Mouse (Mus musculus) limb, embryonic 12.5 days (tissue): Measurements from ENCODE around the gene Gm11273. TPM values are rescaled to one million over a fixed set of nuclear protein-coding genes. Genes with fewer than 3 reads are reported as not detected.

Experiments used
- polyA plus RNA-seq: library from polyadenylated mRNA; unstranded; fragments of >200 nt; fragmentation: Nextera tagmentation; extraction: Ambion mirVana; gene quantifications from 2 replicates; pipeline ENCODE4 v1.2.1, GENCODE M21; 2016

Gm11273 gene
- polyA plus RNA-seq, 1 experiment from 2014 or later = 4.8 TPM

Other genes with a start within 250 kb of the Gm11273 start
- gene Gpx5, start 208.7 kb downstream of the Gm11273 start, polyA plus RNA-seq = not detected in 2 replicates
- 0.60 and 0.73 TPM in 2 replicates for gene Gpx6, start 189.3 kb downstream of the Gm11273 start, polyA plus RNA-seq
- gene Olfr1367, start 154.5 kb downstream of the Gm11273 start, polyA plus RNA-seq = not detected in 2 replicates
- 16.4 and 17.1 TPM in 2 replicates for gene Zscan12, start 138.6 kb downstream of the Gm11273 start, polyA plus RNA-seq
- gene Zkscan3, start 98.7 kb downstream of the Gm11273 start, polyA plus RNA-seq = 103 and 105 TPM in 2 replicates
- gene Pgbd1, start 60.4 kb downstream of the Gm11273 start, polyA plus RNA-seq = 5.0 TPM in 2 replicates
- 31.8 and 36.0 TPM in 2 replicates for gene Zscan26, start 47.7 kb downstream of the Gm11273 start, polyA plus RNA-seq
- 2.1 TPM in 2 replicates for gene Nkapl, start 32.9 kb downstream of the Gm11273 start, polyA plus RNA-seq
- 3.6 and 4.1 TPM in 2 replicates for gene Zkscan4, start 22.5 kb downstream of the Gm11273 start, polyA plus RNA-seq
- not detected in 2 replicates for gene Gm10065, start 22.0 kb downstream of the Gm11273 start, polyA plus RNA-seq
- gene AK157302, start 6.2 kb downstream of the Gm11273 start, polyA plus RNA-seq = 0.42 and 0.48 TPM in 2 replicates
- gene Zkscan8, start 29.7 kb upstream of the Gm11273 start, polyA plus RNA-seq = 8.4 and 8.7 TPM in 2 replicates
- 0.12 and 0.18 TPM in 2 replicates for gene Olfr1366, start 41.4 kb upstream of the Gm11273 start, polyA plus RNA-seq
- gene Olfr1535, start 58.5 kb upstream of the Gm11273 start, polyA plus RNA-seq = 0.05 TPM in 1 of 2 replicates, not detected in the other
- not detected in 2 replicates for gene Olfr1364, start 80.3 kb upstream of the Gm11273 start, polyA plus RNA-seq
- gene Olfr1362, start 112.6 kb upstream of the Gm11273 start, polyA plus RNA-seq = not detected in 2 replicates
- gene Olfr11, start 141.1 kb upstream of the Gm11273 start, polyA plus RNA-seq = not detected in 2 replicates
- gene Olfr1361, start 162.0 kb upstream of the Gm11273 start, polyA plus RNA-seq = not detected in 2 replicates
- gene Olfr1360, start 176.0 kb upstream of the Gm11273 start, polyA plus RNA-seq = not detected in 2 replicates
- gene Olfr1359, start 196.7 kb upstream of the Gm11273 start, polyA plus RNA-seq = not detected in 2 replicates
- 4.6 and 6.2 TPM in 2 replicates for gene Hist1h2bl, start 214.7 kb upstream of the Gm11273 start, polyA plus RNA-seq
- gene Hist1h2ai, start 215.0 kb upstream of the Gm11273 start, polyA plus RNA-seq = 55.1 and 62.4 TPM in 2 replicates
- gene Hist1h3h, start 216.2 kb upstream of the Gm11273 start, polyA plus RNA-seq = 16.0 and 36.8 TPM in 2 replicates
- gene Hist1h2bm, start 220.6 kb upstream of the Gm11273 start, polyA plus RNA-seq = 8.4 and 8.9 TPM in 2 replicates
- gene Hist1h4j, start 233.6 kb upstream of the Gm11273 start, polyA plus RNA-seq = 0.88 and 0.99 TPM in 2 replicates
- 5.4 and 11.3 TPM in 2 replicates for gene Hist1h4k, start 249.1 kb upstream of the Gm11273 start, polyA plus RNA-seq